22 mouse cellular contexts compared by ENCODE assay signal in genomic region chr9:91394211-91394646, GRCm38 (mm10). TPM values are rescaled to one million over a fixed set of nuclear protein-coding genes. Genes with fewer than 3 reads are reported as not detected.
DNase-seq lines count a peak whose midpoint lies in the region; ATAC-seq lines count a peak whose summit lies in the region.
"Had no signal": no experiment of that assay in that cellular context is flagged by ENCODE, and none has a peak within 500 bp of the region (broad histone marks: within the 10 kb centered on the region; RNA-seq: fewer than 3 reads in every experiment).

No protein-coding gene starts in this region.

- peak; percentile 43 for DNase-seq in heart, adult 11 months
- DNase-seq in heart, postnatal 4 days: no peak
- peak; percentile 52 for DNase-seq in embryonic facial prominence, embryonic 10.5 days (ENCODE audit: low spot score)
- DNase-seq in hindbrain, embryonic 11.5 days (ENCODE audit: low spot score): no peak
- no peak for DNase-seq in kidney, postnatal 25 days
- DNase-seq in urinary bladder, postnatal 4 days (ENCODE audit: low spot score in 2 of 2): no peak
- DNase-seq: adrenal gland, adult 8-10 months; cerebellum, postnatal 36 days; gastrocnemius, postnatal 10 days; kidney, postnatal 36 days; liver, embryonic 13.5 days; retina, postnatal 1 day had no signal

- no peaks in the 10 kb centered on the region for H3K9me3 ChIP-seq in embryonic facial prominence, embryonic 10.5 days
- no peaks in the 10 kb centered on the region for H3K9me3 ChIP-seq in hindbrain, embryonic 11.5 days (ENCODE audit: control insufficient read depth, low read length)
- H3K9me3 ChIP-seq in midbrain, embryonic 15.5 days: no peaks in the 10 kb centered on the region
- H3K9me3 ChIP-seq in heart, embryonic 11.5 days (replicated peaks; ENCODE audit: control insufficient read depth, low read length): no peaks in the 10 kb centered on the region
- H3K9me3 ChIP-seq: embryonic facial prominence, embryonic 15.5 days; limb, embryonic 10.5 days; liver, embryonic 13.5 days had no signal

- peak; percentile 66; the same call in 1 of the 2 replicates for ATAC-seq in hindbrain, embryonic 11.5 days (ENCODE audit: low FRiP score)
- ATAC-seq in midbrain, embryonic 15.5 days (replicated peaks): peak; percentile 60; the same call in 1 of the 2 replicates
- ATAC-seq in heart, embryonic 11.5 days (replicated peaks; ENCODE audit: insufficient number of reproducible peaks, low FRiP score, low TSS enrichment): no peak
- ATAC-seq: intestine, postnatal 0 days had no signal

- no peaks in the 10 kb centered on the region for H3K4me1 ChIP-seq in embryonic facial prominence, embryonic 10.5 days
- H3K4me1 ChIP-seq in hindbrain, embryonic 11.5 days (replicated peaks; ENCODE audit: control insufficient read depth, insufficient read depth, low read length): no peaks in the 10 kb centered on the region
- no peaks in the 10 kb centered on the region; the same call in 1 of the 2 replicates for H3K4me1 ChIP-seq in midbrain, embryonic 15.5 days
- no peaks in the 10 kb centered on the region for H3K4me1 ChIP-seq in heart, embryonic 11.5 days (ENCODE audit: control insufficient read depth, insufficient read depth, low read length)
- H3K4me1 ChIP-seq: embryonic facial prominence, embryonic 15.5 days; limb, embryonic 10.5 days; liver, embryonic 13.5 days had no signal

- no peaks in the 10 kb centered on the region for H3K36me3 ChIP-seq in embryonic facial prominence, embryonic 10.5 days (replicated peaks)
- no peaks in the 10 kb centered on the region for H3K36me3 ChIP-seq in hindbrain, embryonic 11.5 days (ENCODE audit: control insufficient read depth, insufficient read depth, low read length)
- H3K36me3 ChIP-seq in midbrain, embryonic 15.5 days (replicated peaks): no peaks in the 10 kb centered on the region
- H3K36me3 ChIP-seq in heart, embryonic 11.5 days (ENCODE audit: control insufficient read depth, insufficient read depth, low read length): no peaks in the 10 kb centered on the region
- H3K36me3 ChIP-seq: embryonic facial prominence, embryonic 15.5 days; limb, embryonic 10.5 days; liver, embryonic 13.5 days had no signal

- H3K9ac ChIP-seq in hindbrain, embryonic 11.5 days (ENCODE audit: low read depth, low read length): no peak overlapping the region
- H3K9ac ChIP-seq in midbrain, embryonic 15.5 days: no peak overlapping the region
- no peak overlapping the region for H3K9ac ChIP-seq in heart, embryonic 11.5 days (ENCODE audit: low read depth, low read length)
- H3K9ac ChIP-seq: embryonic facial prominence, embryonic 15.5 days; liver, embryonic 13.5 days had no signal

- peaks cover 100% of the 10 kb centered on the region for H3K27me3 ChIP-seq in embryonic facial prominence, embryonic 10.5 days (replicated peaks; ENCODE audit: low read depth, poor library complexity, severe bottlenecking)
- H3K27me3 ChIP-seq in hindbrain, embryonic 11.5 days (ENCODE audit: control insufficient read depth, insufficient read depth, low read length): peaks cover 81% of the 10 kb centered on the region
- H3K27me3 ChIP-seq in midbrain, embryonic 15.5 days (replicated peaks): peaks cover 86% of the 10 kb centered on the region
- peaks cover 84% of the 10 kb centered on the region for H3K27me3 ChIP-seq in heart, embryonic 11.5 days (ENCODE audit: control insufficient read depth, insufficient read depth, low read length)

- no peak overlapping the region for H3K4me3 ChIP-seq in embryonic facial prominence, embryonic 10.5 days
- no peak overlapping the region for H3K4me3 ChIP-seq in hindbrain, embryonic 11.5 days (ENCODE audit: low read depth, low read length)
- no peak overlapping the region for H3K4me3 ChIP-seq in midbrain, embryonic 15.5 days
- no peak overlapping the region for H3K4me3 ChIP-seq in heart, embryonic 11.5 days (ENCODE audit: low read depth, low read length)
- H3K4me3 ChIP-seq: embryonic facial prominence, embryonic 15.5 days; limb, embryonic 10.5 days; liver, embryonic 13.5 days had no signal

- no peak overlapping the region for H3K4me2 ChIP-seq in hindbrain, embryonic 11.5 days (replicated peaks; ENCODE audit: low read depth, low read length)
- no peak overlapping the region for H3K4me2 ChIP-seq in midbrain, embryonic 15.5 days
- H3K4me2 ChIP-seq in heart, embryonic 11.5 days: no peak overlapping the region
- H3K4me2 ChIP-seq: embryonic facial prominence, embryonic 15.5 days; liver, embryonic 13.5 days had no signal

- H3K27ac ChIP-seq in embryonic facial prominence, embryonic 10.5 days (replicated peaks): no peak overlapping the region
- no peak overlapping the region for H3K27ac ChIP-seq in hindbrain, embryonic 11.5 days (ENCODE audit: low read depth, low read length)
- no peak overlapping the region for H3K27ac ChIP-seq in midbrain, embryonic 15.5 days
- H3K27ac ChIP-seq in heart, embryonic 11.5 days (ENCODE audit: low read depth, low read length): no peak overlapping the region
- H3K27ac ChIP-seq: embryonic facial prominence, embryonic 15.5 days; limb, embryonic 10.5 days; liver, embryonic 13.5 days had no signal

- under 1% methylated on average over 14 of the region's 14 CpGs for WGBS in embryonic facial prominence, embryonic 10.5 days
- 3% methylated on average over 14 of the region's 14 CpGs for WGBS in hindbrain, embryonic 11.5 days
- WGBS in midbrain, embryonic 15.5 days: 4% methylated on average over 14 of the region's 14 CpGs
- 3% methylated on average over 14 of the region's 14 CpGs for WGBS in heart, embryonic 11.5 days (ENCODE audit: insufficient replicate concordance)

RNA-seq across cellular contexts. Expression of gene Zic1, which starts 28.6 kb away (rescaled TPM):
- not detected for total RNA-seq in heart, postnatal 4 days (2021)
- polyA plus RNA-seq in embryonic facial prominence, embryonic 10.5 days (2016; fragmentation: Nextera tagmentation; extraction: Ambion mirVana): 1.5 and 1.7 TPM in 2 replicates
- 18.2 and 23.8 TPM in 2 replicates for polyA plus RNA-seq in hindbrain, embryonic 11.5 days (2014; fragmentation: Nextera tagmentation; extraction: Ambion mirVana)
- polyA plus RNA-seq in midbrain, embryonic 15.5 days (2015; fragmentation: Nextera tagmentation; extraction: Ambion mirVana): 10.0 and 11.6 TPM in 2 replicates
- polyA plus RNA-seq in heart, embryonic 11.5 days (2014; fragmentation: Nextera tagmentation; extraction: Ambion mirVana): 0.07 TPM in 1 of 2 replicates, not detected in the other
- total RNA-seq: heart, postnatal 25 days; megakaryocyte, adult 5-6 weeks had no signal
- polyA plus RNA-seq: intestine, postnatal 0 days; lung, embryonic 16.5 days; thymus, postnatal 0 days had no signal

RNA-seq across cellular contexts. Expression of gene Zic4, which starts 32.0 kb away (rescaled TPM):
- not detected for total RNA-seq in heart, postnatal 4 days (2021)
- 4.0 and 5.5 TPM in 2 replicates for polyA plus RNA-seq in embryonic facial prominence, embryonic 10.5 days (2016; fragmentation: Nextera tagmentation; extraction: Ambion mirVana)
- 32.8 and 36.5 TPM in 2 replicates for polyA plus RNA-seq in hindbrain, embryonic 11.5 days (2014; fragmentation: Nextera tagmentation; extraction: Ambion mirVana)
- polyA plus RNA-seq in midbrain, embryonic 15.5 days (2015; fragmentation: Nextera tagmentation; extraction: Ambion mirVana): 53.1 and 59.1 TPM in 2 replicates
- polyA plus RNA-seq in heart, embryonic 11.5 days (2014; fragmentation: Nextera tagmentation; extraction: Ambion mirVana): 0.23 TPM in 1 of 2 replicates, not detected in the other
- total RNA-seq: adrenal gland, adult 8-10 months; ES-E14; heart, postnatal 25 days; megakaryocyte, adult 5-6 weeks had no signal
- polyA plus RNA-seq: intestine, postnatal 0 days; liver, embryonic 13.5 days; lung, embryonic 16.5 days; thymus, postnatal 0 days had no signal

Comparison
In these comparisons a context has a peak if more than half of its experiments do, and no peak if none do; other contexts are left out.
1. DNase-seq: peak in heart, adult 11 months (single experiment) and embryonic facial prominence, embryonic 10.5 days (single experiment); none in heart, postnatal 4 days (single experiment), hindbrain, embryonic 11.5 days (single experiment), kidney, postnatal 25 days (0 of 2) and urinary bladder, postnatal 4 days (0 of 2).